ENCODE assay signal across 1 mouse cellular context in the genomic region with DNA sequence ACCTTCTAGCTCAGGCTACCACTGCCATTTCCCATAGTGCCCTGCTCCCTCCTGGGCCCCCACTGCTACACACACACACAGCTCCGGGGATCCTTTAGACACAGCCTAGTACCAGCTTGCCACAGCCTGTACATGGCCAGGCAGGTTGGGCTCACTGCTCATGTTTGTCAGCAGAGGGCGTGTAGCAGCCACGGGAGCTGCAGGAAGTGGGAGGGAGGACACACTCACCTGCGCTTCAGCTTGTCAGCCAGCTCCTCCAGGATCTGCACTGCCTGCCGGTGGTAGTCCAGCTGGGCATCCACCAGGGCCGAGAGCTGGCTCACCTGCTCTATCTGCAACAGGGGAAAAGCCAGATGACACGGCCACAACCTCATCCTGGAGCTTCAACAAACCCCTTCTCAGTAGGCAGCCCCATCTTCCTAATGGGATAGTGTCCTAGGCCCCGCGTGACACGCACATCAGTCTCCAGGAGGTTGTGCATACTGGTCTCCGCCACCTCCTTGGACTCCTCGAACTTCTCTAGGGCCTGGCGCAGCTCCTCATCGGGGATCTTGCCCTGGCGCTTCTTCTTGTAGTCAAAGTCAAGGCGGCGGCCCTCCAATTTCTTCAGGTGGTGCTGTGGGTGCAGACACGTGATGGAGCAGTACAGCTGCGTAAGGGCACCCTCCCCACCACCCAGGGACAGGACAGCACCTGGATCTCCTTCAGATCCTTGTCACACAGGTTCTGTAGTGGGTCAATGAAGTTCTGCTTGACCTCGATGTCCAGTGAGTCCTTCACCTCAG.
TF ChIP-seq lines count a peak whose summit lies in the region.

No protein-coding gene starts in this region.

TF ChIP-seq in MEL, 35 proteins besides CTCF, POLR2A, EP300 and RAD21:
- no peak for TF ChIP-seq BHLHE40 (IDR thresholded peaks at IDR 0.05; ENCODE audit: borderline replicate concordance, low read depth, low read length)
- TF ChIP-seq MAFK (IDR thresholded peaks at IDR 0.05; ENCODE audit: borderline replicate concordance, low read depth, low read length): no peak
- TF ChIP-seq NRF1 (IDR thresholded peaks at IDR 0.05; ENCODE audit: insufficient read depth, low read depth, low read length, poor library complexity, severe bottlenecking): no peak
- TF ChIP-seq TCF12 (IDR thresholded peaks at IDR 0.05; ENCODE audit: low read depth, low read length): no peak
- no peak for TF ChIP-seq MEF2A (IDR thresholded peaks at IDR 0.05; ENCODE audit: extremely low read depth, insufficient replicate concordance, low read depth, low read length, poor library complexity, severe bottlenecking)
- TF ChIP-seq ZMIZ1 (IDR thresholded peaks at IDR 0.05; ENCODE audit: low read depth, low read length): no peak
- no peak for TF ChIP-seq GABPA (IDR thresholded peaks at IDR 0.05; ENCODE audit: low read depth, low read length)
- TF ChIP-seq SMC3 (IDR thresholded peaks at IDR 0.05; ENCODE audit: low read depth, low read length): peak; percentile 23; the same call in 1 of the 2 replicates
